Mouse (Mus musculus) midbrain, postnatal 0 days (tissue): ENCODE measurements at regions not wholly inside any gene's neighbourhood (a gene's known extent, or its start where the extent isn't known, plus 50 kb on each side); places are given as distances from the start of the nearest gene placed in this dataset.

Source experiments
- ATAC-seq: fragments of 200-750 bp; cut with Nextera tagmentation; 2 replicates; pipeline ENCODE4 v1.8.0; 2017; ENCODE audit warnings: moderate number of reproducible peaks, mild to moderate bottlenecking, moderate TSS enrichment, moderate library complexity; ENCODE audit not compliant: low FRiP score
- DNase-seq: peaks from one replicate; pipeline ENCODE4 v3.0.0-alpha.2; 2015; ENCODE audit warnings: low spot score
- H3K27ac ChIP-seq: fragments of 300-500 bp; sonication (generic); 2 replicates; pipeline ENCODE4 v1.5.1; 2014; ENCODE audit warnings: low read depth, mild to moderate bottlenecking, low read length, mixed read lengths
- H3K27me3 ChIP-seq: fragments of 300-500 bp; sonication (generic); 2 replicates; pipeline ENCODE4 v1.6.1; 2014; ENCODE audit warnings: low read length, control low read depth, mixed read lengths; ENCODE audit not compliant: insufficient read depth
- H3K36me3 ChIP-seq: fragments of 300-500 bp; sonication (generic); 2 replicates; pipeline ENCODE4 v1.6.1; 2014; ENCODE audit warnings: low read length, control low read depth, mixed read lengths; ENCODE audit not compliant: insufficient read depth
- H3K4me1 ChIP-seq: fragments of 300-500 bp; sonication (generic); 2 replicates; pipeline ENCODE4 v1.6.1; 2014; ENCODE audit warnings: mild to moderate bottlenecking, control low read depth, antibody characterized with exemption, low read length, mixed read lengths; ENCODE audit not compliant: insufficient read depth
- H3K4me2 ChIP-seq: fragments of 300-500 bp; sonication (generic); 2 replicates; pipeline ENCODE4 v1.6.1; 2014; ENCODE audit warnings: low read depth, mild to moderate bottlenecking, low read length, mixed read lengths; ENCODE audit not compliant: poor library complexity, severe bottlenecking
- H3K4me3 ChIP-seq: fragments of 300-500 bp; sonication (generic); 2 replicates; pipeline ENCODE4 v1.5.1; 2014; ENCODE audit warnings: low read depth, mild to moderate bottlenecking, low read length, moderate library complexity
- H3K9ac ChIP-seq: fragments of 300-500 bp; sonication (generic); replicated peaks from 2 replicates; pipeline ENCODE4 v1.6.1; 2014; ENCODE audit warnings: mild to moderate bottlenecking, low read length, moderate library complexity, mixed read lengths; ENCODE audit not compliant: poor library complexity, severe bottlenecking
- H3K9me3 ChIP-seq: fragments of 300-500 bp; sonication (generic); 2 replicates; pipeline ENCODE4 v1.6.1; 2016; ENCODE audit warnings: low read length, control low read depth
- CTCF ChIP-seq: IDR thresholded peaks from 2 replicates; pipeline ENCODE4 v1.5.1; 2016; ENCODE audit warnings: antibody characterized with exemption, mild to moderate bottlenecking
- WGBS: fragments of 180-500 bp; shearing (Covaris S2); extraction: QIAGEN DNeasy Blood & Tissue Kit; methylation state at CpG from one replicate; pipeline ENCODE4 v1.1.7; 2014; 5-methylcytosine and 5-hydroxymethylcytosine counted together

DNA sequence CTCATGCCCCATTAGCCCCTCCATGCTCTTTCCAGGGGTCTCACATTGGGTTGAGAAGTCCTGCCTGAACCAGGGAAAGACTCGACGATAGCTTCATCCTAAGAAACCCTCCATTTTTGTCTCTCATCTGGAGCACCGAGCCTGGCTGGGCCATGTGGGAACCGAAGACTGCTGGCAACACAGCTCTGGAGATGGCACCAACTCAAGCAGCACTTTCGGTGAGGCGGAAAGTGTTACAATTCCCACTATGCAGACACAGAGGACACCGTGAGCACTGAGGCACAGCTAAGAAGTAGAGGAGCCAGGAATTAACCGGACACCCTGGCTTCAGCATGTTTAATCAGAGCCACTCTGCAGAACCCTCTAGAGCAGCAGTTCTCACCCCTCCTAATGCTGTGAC lies 153.8 kb downstream of the Fgf18 start:
- WGBS = 82% methylated on average over 8 of the region's 8 CpGs

DNA sequence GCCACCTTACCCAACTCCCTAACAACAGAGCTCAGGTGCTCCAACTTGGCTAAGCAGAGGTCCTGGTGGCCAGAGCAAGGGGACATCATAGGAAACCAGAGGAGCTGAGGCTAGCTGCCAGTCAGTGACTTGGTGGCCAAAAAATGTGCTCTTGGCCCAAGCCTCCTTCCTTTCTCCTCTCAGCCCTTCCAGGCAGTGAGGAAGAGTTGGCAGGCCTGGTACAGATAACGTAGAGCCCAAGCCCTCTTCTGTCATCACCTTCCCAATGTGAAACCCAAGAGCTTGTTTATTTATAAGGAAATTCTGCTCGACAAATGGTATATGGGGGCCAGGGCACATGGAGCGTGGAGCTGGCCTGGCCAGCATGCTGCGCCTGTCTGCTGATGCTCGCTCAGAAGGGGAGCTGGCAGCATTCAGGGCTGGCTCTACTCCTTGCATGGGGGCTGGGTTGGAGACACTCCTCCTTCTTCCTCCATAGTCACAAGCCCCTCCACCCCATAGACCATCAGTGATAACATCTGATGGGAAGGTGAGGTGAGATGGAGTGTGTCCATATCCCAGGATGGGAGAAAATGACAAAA lies 156.1 kb downstream of the Fgf18 start:
- no peak overlapping the region for H3K4me3 ChIP-seq
- WGBS = 86% methylated on average over 5 of the region's 5 CpGs

More for the DNA sequence above, 153.8 kb downstream of the Fgf18 start:
- H3K4me1 ChIP-seq = no peaks in the 10 kb centered on the region
- no peak overlapping the region for H3K9ac ChIP-seq
- DNase-seq (no peak), ATAC-seq (no peak)
- H3K4me2 ChIP-seq = no peak overlapping the region
- no peaks in the 10 kb centered on the region for H3K36me3 ChIP-seq
- H3K27me3 ChIP-seq = no peaks in the 10 kb centered on the region
- H3K4me3 ChIP-seq = no peak overlapping the region
- no peak for TF ChIP-seq CTCF
- no peak overlapping the region for H3K27ac ChIP-seq
- H3K9me3 ChIP-seq = no peaks in the 10 kb centered on the region

DNA sequence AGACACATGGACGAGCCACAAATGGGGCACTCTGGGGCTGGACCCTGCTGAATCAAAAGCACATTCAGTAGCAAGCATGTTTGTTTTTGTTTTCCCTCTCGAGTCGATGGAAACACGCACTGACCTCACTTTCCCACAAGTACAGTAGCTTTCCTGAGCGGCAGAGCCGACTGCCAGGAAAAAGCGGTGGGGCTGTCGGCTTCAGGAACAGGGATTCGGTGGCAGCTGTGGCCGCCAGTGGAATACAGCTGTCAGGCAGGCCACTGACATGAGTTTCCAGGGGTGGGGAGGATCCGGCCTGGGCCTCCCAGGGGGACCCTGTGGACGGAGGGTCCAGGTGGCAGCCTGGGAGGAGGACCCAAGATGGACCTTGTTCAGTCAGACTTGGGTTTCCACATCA lies 157.0 kb downstream of the Fgf18 start:
- Histone ChIP-seq H3K36me3 (no peaks in the 10 kb centered on the region), H3K27ac (no peak overlapping the region), H3K9ac (no peak overlapping the region), H3K9me3 (no peaks in the 10 kb centered on the region), H3K4me2 (no peak overlapping the region), H3K4me3 (no peak overlapping the region), H3K4me1 (no peaks in the 10 kb centered on the region), H3K27me3 (no peaks in the 10 kb centered on the region)
- no peak for ATAC-seq
- DNase-seq = no peak
- no peak for TF ChIP-seq CTCF
- 90% methylated on average over 12 of the region's 12 CpGs for WGBS

More for the DNA sequence above, 156.1 kb downstream of the Fgf18 start:
- no peaks in the 10 kb centered on the region for H3K36me3 ChIP-seq
- no peak for TF ChIP-seq CTCF
- no peaks in the 10 kb centered on the region for H3K9me3 ChIP-seq
- no peak overlapping the region for H3K9ac ChIP-seq
- H3K27me3 ChIP-seq = no peaks in the 10 kb centered on the region
- DNase-seq (no peak), ATAC-seq (no peak)
- no peak overlapping the region for H3K4me2 ChIP-seq
- H3K4me1 ChIP-seq = no peaks in the 10 kb centered on the region
- no peak overlapping the region for H3K27ac ChIP-seq

DNA sequence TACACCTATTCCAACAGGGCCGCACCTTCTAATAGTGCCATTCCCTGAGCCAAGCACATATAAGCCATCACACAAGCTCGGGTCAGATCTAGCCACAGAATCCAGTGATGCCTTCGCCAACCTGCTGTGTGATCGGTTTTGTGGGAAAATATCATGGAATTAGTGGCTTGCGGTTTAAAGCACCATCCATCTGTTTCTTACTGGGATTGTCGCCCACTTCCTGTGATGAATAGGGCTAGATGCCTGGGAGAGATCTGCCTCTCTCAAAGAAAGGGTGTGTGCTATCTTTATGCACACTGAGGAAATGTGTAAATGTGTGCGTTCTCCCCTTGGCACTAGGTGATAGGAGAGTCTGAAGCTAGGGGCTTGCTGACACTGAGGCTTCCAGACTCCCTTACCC lies 154.5 kb upstream of the Smim23 start:
- TF ChIP-seq CTCF = no peak
- DNase-seq = no peak
- Histone ChIP-seq H3K4me1 (no peaks in the 10 kb centered on the region), H3K4me2 (no peak overlapping the region), H3K9me3 (no peaks in the 10 kb centered on the region), H3K27ac (no peak overlapping the region), H3K4me3 (no peak overlapping the region), H3K9ac (no peak overlapping the region), H3K27me3 (no peaks in the 10 kb centered on the region), H3K36me3 (no peaks in the 10 kb centered on the region)
- 96% methylated on average over 7 of the region's 7 CpGs for WGBS
- ATAC-seq = no peak

DNA sequence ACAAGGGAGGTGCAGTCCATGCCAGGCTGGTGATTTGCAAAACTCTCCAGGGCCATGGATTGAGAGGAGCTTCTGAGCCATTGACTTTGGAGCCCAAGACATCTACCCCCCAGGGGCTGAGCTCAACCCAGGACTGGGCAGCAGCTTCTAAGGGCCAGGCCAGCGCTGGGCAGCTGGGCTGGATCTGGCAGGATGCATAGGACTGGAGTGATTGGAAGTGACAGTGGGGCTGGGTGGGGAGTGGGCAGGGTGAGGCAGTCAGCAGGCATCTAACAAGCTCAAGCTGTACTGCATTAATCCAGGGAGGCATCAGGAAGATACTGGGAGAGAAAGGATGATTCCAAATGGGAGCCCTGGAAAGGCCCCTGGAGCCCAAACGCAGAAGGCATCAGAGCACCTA lies 152.2 kb upstream of the Smim23 start:
- H3K9me3 ChIP-seq = no peaks in the 10 kb centered on the region
- no peak for TF ChIP-seq CTCF
- H3K36me3 ChIP-seq = no peaks in the 10 kb centered on the region
- H3K9ac ChIP-seq = no peak overlapping the region
- no peak overlapping the region for H3K4me2 ChIP-seq
- no peak for ATAC-seq
- H3K27me3 ChIP-seq = no peaks in the 10 kb centered on the region
- H3K27ac ChIP-seq = no peak overlapping the region
- peak; percentile 31 for DNase-seq
- H3K4me3 ChIP-seq = no peak overlapping the region
- 87% methylated on average over 2 of the region's 2 CpGs for WGBS
- H3K4me1 ChIP-seq = no peaks in the 10 kb centered on the region

DNA sequence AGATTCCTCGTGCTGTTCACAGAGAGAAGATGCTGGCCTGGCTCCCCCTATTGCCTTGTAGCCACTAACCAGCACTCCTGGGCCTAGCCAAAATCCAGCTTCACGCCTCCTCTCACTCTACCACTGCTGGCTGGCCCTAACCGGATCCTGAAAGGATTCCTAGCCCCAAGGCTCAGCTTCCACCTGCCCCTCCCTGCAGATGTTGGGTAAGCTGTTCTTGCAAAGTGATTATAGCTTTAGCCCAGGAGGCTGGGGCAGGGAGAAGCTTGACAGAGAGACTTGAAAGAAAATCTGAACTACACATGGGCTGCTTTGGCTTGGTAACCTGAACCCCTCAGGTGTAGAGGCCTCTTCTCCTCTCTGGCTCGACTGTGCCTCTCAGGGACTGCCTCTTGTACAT lies 149.0 kb upstream of the Smim23 start:
- no peak for TF ChIP-seq CTCF
- 70% methylated on average over 4 of the region's 4 CpGs for WGBS
- Histone ChIP-seq H3K4me3 (no peak overlapping the region), H3K27me3 (no peaks in the 10 kb centered on the region), H3K36me3 (no peaks in the 10 kb centered on the region), H3K27ac (no peak overlapping the region), H3K4me1 (no peaks in the 10 kb centered on the region), H3K4me2 (no peak overlapping the region), H3K9ac (no peak overlapping the region), H3K9me3 (no peaks in the 10 kb centered on the region)
- no peak for DNase-seq
- no peak for ATAC-seq
